Mouse (Mus musculus): ENCODE data around the gene Dhx57.
"Not testable (repeated sequence)": the region's sequence is repeated elsewhere in the genome, so short reads cannot be mapped to it uniquely, and the experiment has no call there.

The Dhx57 gene

DNA sequence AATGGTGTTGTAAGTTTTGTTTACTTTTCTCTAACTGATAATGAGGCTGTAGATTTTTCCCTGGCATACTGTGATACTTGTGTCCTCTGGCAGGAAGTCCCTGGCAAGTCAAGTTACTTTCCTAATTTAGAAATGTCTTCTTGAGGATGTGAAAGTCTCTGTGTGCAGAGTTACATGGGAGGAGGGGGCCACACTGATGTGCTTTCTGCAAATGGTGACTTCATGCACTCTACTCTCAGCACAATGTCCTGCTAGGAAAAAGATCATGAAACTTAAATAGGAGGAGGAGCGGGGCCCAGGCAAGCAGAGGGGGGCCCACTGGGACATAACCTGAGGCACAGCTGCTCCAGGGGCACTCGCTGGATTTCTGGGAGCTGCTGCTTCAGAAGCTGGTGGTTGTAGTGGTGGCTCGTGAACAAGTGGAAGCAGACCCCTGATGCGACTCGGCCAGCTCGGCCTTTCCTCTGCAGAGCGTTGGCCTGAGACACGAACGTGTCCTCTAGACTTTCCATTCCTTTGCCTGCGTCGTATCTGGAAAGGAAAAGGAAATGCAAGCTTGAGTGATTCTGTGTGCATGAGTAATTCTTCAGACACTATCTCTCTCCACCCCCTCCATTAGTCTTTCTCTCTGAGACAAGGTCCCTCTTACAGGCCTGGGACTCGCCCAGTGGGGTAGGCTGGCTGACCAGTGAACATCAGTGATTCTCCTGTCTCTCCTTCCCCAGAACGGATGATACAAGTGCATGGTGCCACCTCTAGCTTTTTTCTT lies 37.3 kb downstream of the Dhx57 start:
- DNase-seq, result no peak

- DNase-seq, result no peak
Measured at GRCm38 (mm10) chr17:80243116-80243515, 47.2 kb downstream of the Dhx57 start.

- no peak for DNase-seq
Measured at GRCm38 (mm10) chr17:80241594-80241993, 48.7 kb downstream of the Dhx57 start.

GRCm38 (mm10) chr17:80237475-80237874 lies 52.8 kb downstream of the Dhx57 start:
- no peak for DNase-seq

DNA sequence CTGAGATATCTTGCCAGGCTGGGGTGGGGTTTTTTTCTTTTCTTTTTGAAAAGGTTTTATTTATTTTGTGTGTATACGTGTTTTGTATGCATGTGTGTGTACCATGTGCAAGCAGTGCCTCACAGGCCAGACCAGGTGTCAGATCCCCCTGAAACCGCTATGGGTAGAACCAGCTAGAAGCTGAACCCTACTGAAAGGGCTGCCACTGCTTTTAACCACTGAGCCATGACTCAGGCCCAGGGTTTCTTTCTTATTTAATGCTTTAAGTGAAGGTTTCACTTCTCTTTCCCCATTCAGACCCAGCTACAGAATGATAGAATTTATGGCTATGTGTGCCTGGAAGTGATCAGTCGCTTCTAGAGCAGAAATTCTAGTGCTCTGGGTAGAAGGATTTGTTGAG lies 53.5 kb downstream of the Dhx57 start:
- no peak for DNase-seq

GRCm38 (mm10) chr17:80235477-80235876 lies 54.8 kb downstream of the Dhx57 start:
- DNase-seq, result no peak

DNA sequence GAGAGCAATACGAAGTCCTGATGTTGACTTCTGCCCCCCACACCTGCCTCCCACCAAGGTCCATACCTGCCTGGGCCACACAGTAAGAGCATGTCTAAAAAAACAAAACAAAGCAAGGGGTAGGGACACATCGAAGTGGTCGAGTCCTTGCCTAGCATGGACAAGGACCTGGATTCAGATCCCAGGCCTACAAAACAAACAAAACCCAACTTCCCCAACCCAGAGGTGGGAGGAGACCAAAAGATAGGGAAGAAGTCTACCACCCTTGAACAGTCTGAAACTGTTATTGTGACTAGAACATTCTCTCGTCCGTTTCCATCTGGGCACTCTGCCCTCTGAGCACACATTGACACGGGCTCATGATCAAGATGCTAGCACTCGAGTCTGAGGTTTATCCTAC lies 55.9 kb downstream of the Dhx57 start:
- DNase-seq, result no peak

DNA sequence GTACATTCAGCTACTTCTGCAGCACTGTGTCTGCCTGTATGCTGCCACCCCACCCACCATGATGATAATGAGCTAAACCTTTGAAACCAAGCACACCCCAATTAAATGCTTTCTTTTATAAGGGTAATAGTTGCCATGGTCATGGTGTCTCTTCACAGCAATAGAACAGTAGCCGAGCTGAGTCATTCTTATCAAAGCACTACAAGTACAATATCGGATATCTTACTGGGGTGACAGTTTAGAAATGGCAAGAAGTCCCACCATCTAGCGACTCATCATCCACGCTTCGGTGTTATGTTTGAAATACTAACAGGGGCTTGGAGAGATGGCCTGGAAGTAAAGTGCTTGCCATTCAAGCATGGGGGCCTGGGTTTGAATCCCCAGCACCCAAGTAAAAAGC lies 56.4 kb downstream of the Dhx57 start:
- no peak for DNase-seq

DNA sequence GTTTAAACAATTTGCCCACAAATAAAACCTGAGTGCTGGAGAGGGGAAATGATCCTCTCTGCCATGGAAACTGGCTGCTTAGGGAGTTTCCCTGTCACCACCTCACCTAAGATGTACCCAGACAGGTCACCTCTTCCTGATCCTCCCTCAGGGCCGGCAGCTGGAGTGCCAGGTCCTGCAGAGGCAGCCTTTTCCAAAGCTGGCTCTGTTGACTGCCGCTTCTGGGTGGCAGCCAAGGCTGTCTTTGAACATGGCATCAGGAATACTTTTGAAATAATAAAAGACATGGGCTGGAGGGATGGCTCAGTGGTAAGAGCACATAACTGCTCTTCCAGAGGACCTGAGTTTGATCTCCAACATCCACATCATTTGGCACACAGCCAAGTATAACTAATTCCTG lies 60.9 kb downstream of the Dhx57 start:
- DNase-seq, result peak; percentile 27 to 28

- not testable (repeated sequence) for DNase-seq
Measured at GRCm38 (mm10) chr17:80225142-80225541, 65.1 kb downstream of the Dhx57 start.

- peak; percentile 82 to 87 for DNase-seq
Measured at GRCm38 (mm10) chr17:80224326-80225116, 65.8 kb downstream of the Dhx57 start, which contains the start of gene Gemin6. Gemin6 (plus strand) TSS chr17:80224441.

DNA sequence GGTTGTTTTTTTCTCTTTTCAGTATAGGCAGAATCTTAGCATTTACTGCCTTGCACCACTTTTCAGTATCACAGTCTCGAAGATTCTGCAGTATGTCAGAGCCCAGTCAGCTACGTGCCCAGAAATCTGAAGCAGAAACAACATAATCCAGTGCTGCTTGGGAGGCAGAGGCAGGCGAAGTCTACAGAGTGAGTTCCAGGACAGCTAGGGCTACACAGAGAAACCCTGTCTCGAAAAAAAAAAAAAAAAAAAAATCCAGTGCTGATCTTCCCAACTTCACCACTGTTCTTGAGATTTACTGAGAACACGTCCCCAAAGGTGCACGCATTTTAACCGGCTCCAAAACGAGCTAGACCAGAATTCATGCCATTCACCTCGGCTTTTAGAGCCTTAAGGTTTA lies 66.4 kb downstream of the Dhx57 start:
- DNase-seq, result peak in 1 of 2 experiments; percentile 14

GRCm38 (mm10) chr17:80221890-80222628 lies 68.2 kb downstream of the Dhx57 start:
- DNase-seq, result no peak

- no peak for DNase-seq
Measured at GRCm38 (mm10) chr17:80221202-80221601, 69.1 kb downstream of the Dhx57 start.

- DNase-seq, result no peak
Measured at GRCm38 (mm10) chr17:80220131-80220530, 70.1 kb downstream of the Dhx57 start.

DNA sequence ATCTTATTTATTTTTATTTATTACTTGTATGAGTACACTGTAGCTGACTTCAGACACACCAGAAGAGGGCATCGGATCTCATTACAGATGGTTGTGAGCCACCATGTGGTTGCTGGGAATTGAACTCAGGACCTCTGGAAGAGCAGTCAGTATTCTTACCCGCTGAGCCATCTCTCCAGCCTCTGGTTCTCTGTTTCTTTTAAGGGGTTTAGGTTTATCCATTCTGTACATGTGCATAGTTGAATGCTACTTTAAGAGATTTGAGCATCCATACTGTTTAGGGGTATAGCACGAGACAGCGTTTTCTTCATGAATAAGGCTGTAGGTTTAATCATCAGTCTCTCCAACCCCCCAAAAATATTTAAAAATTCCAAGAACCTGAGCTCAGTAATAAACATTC lies 76.3 kb downstream of the Dhx57 start:
- not testable (repeated sequence) for DNase-seq

DNA sequence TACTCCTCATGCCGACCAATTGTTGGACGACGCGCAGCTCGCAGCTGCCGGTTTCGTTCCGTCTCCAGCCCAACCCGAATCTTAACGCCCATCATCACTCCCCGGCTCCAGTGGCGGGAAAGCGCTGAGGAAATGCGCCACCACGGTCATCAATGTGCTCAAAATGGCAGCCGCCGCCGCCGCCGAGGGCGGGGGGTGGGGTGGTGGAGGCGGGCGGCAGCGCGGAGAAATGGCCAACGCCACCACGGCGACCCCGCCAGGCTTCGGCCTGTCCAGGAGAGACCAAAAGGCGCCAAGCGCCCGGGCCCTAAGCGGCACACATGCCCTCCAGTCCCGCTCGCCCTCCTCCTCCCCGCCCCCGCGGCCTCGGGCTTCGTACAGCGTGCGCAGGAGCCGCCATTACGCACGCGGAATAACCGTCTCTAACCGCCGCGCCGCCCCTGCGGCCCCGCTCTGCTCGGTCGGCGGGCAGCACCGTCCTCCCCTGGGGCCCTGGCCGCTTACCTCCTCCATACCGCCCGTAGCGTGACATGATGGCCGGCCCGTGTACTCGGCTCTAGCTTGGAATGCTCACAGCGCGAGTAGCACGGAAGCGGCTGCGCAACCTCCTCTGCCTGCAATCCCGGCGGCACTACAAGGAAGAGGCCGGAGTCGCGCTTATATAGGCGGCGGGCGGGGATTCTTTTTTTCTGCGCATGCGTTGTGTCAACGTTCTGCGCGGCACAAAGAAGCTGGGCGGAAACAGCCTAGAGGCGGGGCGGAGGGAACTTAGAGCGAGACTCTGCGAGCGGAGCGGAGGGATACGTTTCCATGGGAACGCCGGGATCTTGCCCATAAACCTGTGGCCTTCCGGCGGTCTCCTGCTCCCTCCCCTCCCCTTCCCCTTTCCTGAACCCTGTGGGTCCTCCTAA lies 83.3 kb downstream of the Dhx57 start, which contains the start of the genes Srsf7 and Ttc39d:
Gene Srsf7, minus strand, starts transcription at position 637 of the 911 bp plus-strand sequence.
Gene Ttc39d, plus strand, starts transcription at position 790 of the 911 bp plus-strand sequence.
- DNase-seq, result peak; percentile 99

GRCm38 (mm10) chr17:80206301-80206670 lies 84.0 kb downstream of the Dhx57 start:
- DNase-seq, result peak; percentile 71

DNA sequence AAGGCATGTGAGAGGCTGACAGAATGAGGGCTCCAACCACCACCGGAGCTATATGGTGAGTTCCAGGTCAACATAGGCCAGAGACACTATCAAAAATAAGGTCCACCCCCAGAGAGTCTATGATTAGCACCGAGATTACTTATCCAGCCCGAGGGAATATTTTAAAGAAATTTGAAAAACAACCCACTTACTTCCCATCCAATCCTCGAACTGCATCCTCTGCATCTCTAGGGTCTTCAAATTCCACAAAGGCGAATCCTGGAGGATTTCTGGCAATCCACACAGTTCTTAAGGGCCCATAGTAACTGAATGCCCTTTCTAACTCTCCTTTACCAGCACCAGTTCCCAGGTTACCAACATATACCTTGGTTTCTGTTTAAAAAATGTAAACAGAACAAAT lies 84.6 kb downstream of the Dhx57 start:
- no peak for DNase-seq

GRCm38 (mm10) chr17:80199160-80199778 lies 91.0 kb downstream of the Dhx57 start:
- no peak for DNase-seq

GRCm38 (mm10) chr17:80193075-80193474 lies 97.2 kb downstream of the Dhx57 start:
- peak in 1 of 2 experiments; percentile 42 for DNase-seq
